Mouse (Mus musculus) heart, embryonic 15.5 days (tissue): ENCODE measurements around the gene Alg1. TPM values are rescaled to one million over a fixed set of nuclear protein-coding genes. Genes with fewer than 3 reads are reported as not detected.

Experiments
- ATAC-seq: fragments of 200-750 bp; cut with Nextera tagmentation; replicated peaks from 2 replicates; pipeline ENCODE4 v1.8.0; 2017; ENCODE audit warnings: low read depth, moderate TSS enrichment; ENCODE audit not compliant: insufficient number of reproducible peaks, insufficient read depth, low FRiP score
- H3K27ac ChIP-seq: fragments of 300-500 bp; sonication (generic); 2 replicates; pipeline ENCODE4 v1.5.1; 2015; ENCODE audit warnings: mild to moderate bottlenecking, inconsistent platforms
- H3K27me3 ChIP-seq: fragments of 300-500 bp; sonication (generic); 2 replicates; pipeline ENCODE4 v1.6.1; 2015; ENCODE audit warnings: inconsistent platforms
- H3K36me3 ChIP-seq: fragments of 300-500 bp; sonication (generic); 2 replicates; pipeline ENCODE4 v1.6.1; 2015; ENCODE audit warnings: mild to moderate bottlenecking, inconsistent platforms
- H3K4me1 ChIP-seq: fragments of 300-500 bp; sonication (generic); replicated peaks from 2 replicates; pipeline ENCODE4 v1.6.1; 2015; ENCODE audit warnings: inconsistent platforms
- H3K4me2 ChIP-seq: fragments of 300-500 bp; sonication (generic); 2 replicates; pipeline ENCODE4 v1.6.1; 2015; ENCODE audit warnings: inconsistent platforms, mild to moderate bottlenecking, moderate library complexity
- H3K4me3 ChIP-seq: fragments of 300-500 bp; sonication (generic); 2 replicates; pipeline ENCODE4 v1.5.1; 2015; ENCODE audit warnings: mild to moderate bottlenecking, inconsistent platforms
- H3K9ac ChIP-seq: fragments of 300-500 bp; sonication (generic); 2 replicates; pipeline ENCODE4 v1.6.1; 2015; ENCODE audit warnings: mild to moderate bottlenecking, inconsistent platforms
- H3K9me3 ChIP-seq: fragments of 300-500 bp; sonication (generic); replicated peaks from 2 replicates; pipeline ENCODE4 v1.6.1; 2016; ENCODE audit warnings: inconsistent platforms
- WGBS: fragments of 180-500 bp; shearing (Covaris S2); methylation state at CpG from one replicate; pipeline ENCODE4 v1.1.7; 2015; ENCODE audit warnings: mixed read lengths; 5-methylcytosine and 5-hydroxymethylcytosine counted together
- microRNA-seq: library from miRNA; unstranded; fragments of <30 nt; microRNA quantifications from one replicate; pipeline ENCODE4, GENCODE M21; 2016
- polyA plus RNA-seq: library from polyadenylated mRNA; unstranded; fragments of >200 nt; fragmentation: Nextera tagmentation; extraction: Ambion mirVana; gene quantifications from 2 replicates; pipeline ENCODE4 v1.2.1, GENCODE M21; 2015

Gene Alg1
- polyA plus RNA-seq, 1 experiment from 2014 or later, result 24.9 TPM

GRCm38 (mm10) chr16:5279571-5280222 is 46.3 kb downstream of the Alg1 start:
- Histone ChIP-seq H3K4me2 (no peak overlapping the region), H3K27me3 (no peaks in the 10 kb centered on the region), H3K9me3 (no peaks in the 10 kb centered on the region), H3K27ac (no peak overlapping the region), H3K4me3 (no peak overlapping the region), H3K36me3 (no peaks in the 10 kb centered on the region), H3K9ac (no peak overlapping the region), H3K4me1 (no peaks in the 10 kb centered on the region)
- ATAC-seq, result no peak
- 76% methylated on average over 5 of the region's 5 CpGs for WGBS

GRCm38 (mm10) chr16:5282686-5283085 is 49.3 kb downstream of the Alg1 start:
- Histone ChIP-seq H3K9me3 (no peaks in the 10 kb centered on the region), H3K27ac (no peak overlapping the region), H3K4me3 (no peak overlapping the region), H3K4me2 (no peak overlapping the region), H3K4me1 (no peaks in the 10 kb centered on the region), H3K36me3 (no peaks in the 10 kb centered on the region), H3K27me3 (no peaks in the 10 kb centered on the region), H3K9ac (no peak overlapping the region)
- 84% methylated on average over 9 of the region's 9 CpGs for WGBS
- ATAC-seq, result no peak

DNA sequence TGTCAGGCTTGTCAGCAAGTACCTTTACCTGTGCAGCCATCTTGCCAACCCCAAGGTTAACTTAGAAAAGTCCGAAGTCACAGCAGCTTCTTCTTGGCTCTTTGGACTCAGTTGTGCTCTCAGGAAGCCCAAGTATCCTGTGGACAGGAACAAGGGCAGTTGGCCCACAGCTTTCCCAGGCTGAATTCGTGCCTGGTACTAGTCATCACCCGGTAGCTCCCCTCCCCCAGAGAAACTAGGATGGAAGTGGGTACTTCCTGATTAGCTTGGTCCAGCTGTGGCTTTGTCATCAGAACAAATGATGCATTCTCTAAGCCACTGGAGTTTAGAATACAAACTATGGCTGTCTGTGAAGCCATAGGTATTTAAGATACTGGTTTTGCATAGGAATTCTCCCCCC is 52.0 kb downstream of the Alg1 start:
- H3K4me3 ChIP-seq, result no peak overlapping the region
- no peaks in the 10 kb centered on the region for H3K4me1 ChIP-seq
- no peaks in the 10 kb centered on the region for H3K36me3 ChIP-seq
- H3K4me2 ChIP-seq, result no peak overlapping the region
- H3K27ac ChIP-seq, result no peak overlapping the region
- H3K9me3 ChIP-seq, result no peaks in the 10 kb centered on the region
- H3K9ac ChIP-seq, result no peak overlapping the region
- H3K27me3 ChIP-seq, result no peaks in the 10 kb centered on the region
- WGBS, result 54% methylated on average over 3 of the region's 3 CpGs
- no peak for ATAC-seq

Small RNA genes within 50 kb of the gene (microRNA-seq; reads per million reads assigned to microRNA genes)
- gene Gm23689 (not detected), gene Gm26095 (not detected), gene Mir6364 (not detected)

Other genes starting within 250 kb of the Alg1 start
- not detected in 2 replicates for gene Sept12, start 235.8 kb upstream of the Alg1 start, polyA plus RNA-seq
- gene Smim22, start 226.3 kb upstream of the Alg1 start, polyA plus RNA-seq, result 3.3 and 5.9 TPM in 2 replicates
- 46.9 and 57.0 TPM in 2 replicates for gene Rogdi, start 220.1 kb upstream of the Alg1 start, polyA plus RNA-seq
- gene Glyr1, start 183.8 kb upstream of the Alg1 start, polyA plus RNA-seq, result 78.8 and 93.9 TPM in 2 replicates
- 11.8 and 15.7 TPM in 2 replicates for gene Ubn1, start 183.6 kb upstream of the Alg1 start, polyA plus RNA-seq
- 1.3 and 2.3 TPM in 2 replicates for gene Ppl, start 101.2 kb upstream of the Alg1 start, polyA plus RNA-seq
- 0.06 and 0.08 TPM in 2 replicates for gene Sec14l5, start 86.5 kb upstream of the Alg1 start, polyA plus RNA-seq
- 12.4 and 17.4 TPM in 2 replicates for gene Nagpa, start 29.6 kb upstream of the Alg1 start, polyA plus RNA-seq
- gene AU021092, start 11.3 kb upstream of the Alg1 start, polyA plus RNA-seq, result 6.3 and 8.9 TPM in 2 replicates
- gene Eef2kmt, start 22.4 kb downstream of the Alg1 start, polyA plus RNA-seq, result 19.8 and 27.6 TPM in 2 replicates